Mouse (Mus musculus): ENCODE measurements around the gene Rasgef1b. TPM values are rescaled to one million over a fixed set of nuclear protein-coding genes. Genes with fewer than 3 reads are reported as not detected.

Rasgef1b gene
- total RNA-seq, 2 experiments from 2014 or later: 26.7 to 32.2 TPM

GRCm38 (mm10) chr5:99496931-99497782 is 231.7 kb downstream of the Rasgef1b start:
- DNase-seq (ENCODE audit: low spot score in 2 of 2): no peak

- no peak for DNase-seq (ENCODE audit: low spot score in 2 of 2)
Measured at GRCm38 (mm10) chr5:99496157-99496453, 232.8 kb downstream of the Rasgef1b start.

- DNase-seq (ENCODE audit: low spot score in 2 of 2): no peak
Measured at GRCm38 (mm10) chr5:99495354-99496156, 233.3 kb downstream of the Rasgef1b start.

GRCm38 (mm10) chr5:99493861-99494260 is 235.0 kb downstream of the Rasgef1b start:
- no peak for DNase-seq (ENCODE audit: low spot score in 2 of 2)

GRCm38 (mm10) chr5:99493017-99493416 is 235.8 kb downstream of the Rasgef1b start:
- no peak for DNase-seq (ENCODE audit: low spot score in 2 of 2)

GRCm38 (mm10) chr5:99488479-99489158 is 240.2 kb downstream of the Rasgef1b start:
- no peak for DNase-seq (ENCODE audit: low spot score in 2 of 2)

GRCm38 (mm10) chr5:99487009-99487858 is 241.6 kb downstream of the Rasgef1b start:
- DNase-seq (ENCODE audit: low spot score in 2 of 2): peak in 1 of 2 experiments; percentile 49

GRCm38 (mm10) chr5:99483162-99483561 is 245.7 kb downstream of the Rasgef1b start:
- DNase-seq (ENCODE audit: low spot score in 2 of 2): no peak

GRCm38 (mm10) chr5:99482524-99482923 is 246.3 kb downstream of the Rasgef1b start:
- peak in 1 of 2 experiments; percentile 31 for DNase-seq (ENCODE audit: low spot score in 2 of 2)

GRCm38 (mm10) chr5:99482016-99482415 is 246.8 kb downstream of the Rasgef1b start:
- no peak for DNase-seq (ENCODE audit: low spot score in 2 of 2)

GRCm38 (mm10) chr5:99480078-99481031 is 248.5 kb downstream of the Rasgef1b start:
- DNase-seq (ENCODE audit: low spot score in 2 of 2): no peak

GRCm38 (mm10) chr5:99479263-99480077 is 249.4 kb downstream of the Rasgef1b start:
- DNase-seq (ENCODE audit: low spot score in 2 of 2): peak; percentile 64 to 79

- no peak for DNase-seq (ENCODE audit: low spot score in 2 of 2)
Measured at GRCm38 (mm10) chr5:99478716-99479115, 250.1 kb downstream of the Rasgef1b start.

- no peak for DNase-seq (ENCODE audit: low spot score in 2 of 2)
Measured at GRCm38 (mm10) chr5:99477420-99477815, 251.4 kb downstream of the Rasgef1b start.

- DNase-seq (ENCODE audit: low spot score in 2 of 2): no peak
Measured at GRCm38 (mm10) chr5:99476640-99477419, 252.0 kb downstream of the Rasgef1b start.

GRCm38 (mm10) chr5:99472607-99473335 is 256.1 kb downstream of the Rasgef1b start:
- no peak for DNase-seq (ENCODE audit: low spot score in 2 of 2)

GRCm38 (mm10) chr5:99471790-99472189 is 257.1 kb downstream of the Rasgef1b start:
- DNase-seq (ENCODE audit: low spot score in 2 of 2): peak in 1 of 2 experiments; percentile 15
